Mouse (Mus musculus): ENCODE measurements around the gene Dnah6.

GRCm38 (mm10) chr6:73251336-73251735 lies 29.9 kb upstream of the Dnah6 start:
- no peak for TF ChIP-seq CTCF (IDR thresholded peaks at IDR 0.05; ENCODE audit: control insufficient read depth, insufficient read depth, low read length)
- no peak for TF ChIP-seq POLR2A (IDR thresholded peaks at IDR 0.05; ENCODE audit: borderline replicate concordance, control insufficient read depth, low read depth, low read length)
